Mouse (Mus musculus) heart, adult 2 months (tissue): ENCODE measurements around the gene Gm20388.

Experiments
- CTCF ChIP-seq: fragments of 200-600 bp; IDR thresholded peaks from 2 replicates; pipeline ENCODE4 v1.8.1; 2022; ENCODE audit warnings: antibody characterized with exemption, mild to moderate bottlenecking, moderate library complexity
- POLR2A ChIP-seq: fragments of 200-500 bp; IDR thresholded peaks from 2 replicates; pipeline ENCODE4 v1.6.1; 2011; ENCODE audit warnings: mild to moderate bottlenecking, low read depth, low read length, control low read depth; ENCODE audit not compliant: insufficient read depth

GRCm38 (mm10) chr8:121944831-121945230 lies 2034.2 kb downstream of the Gm20388 start, which contains the start of gene Car5a:
- TF ChIP-seq CTCF (no peak), POLR2A (no peak)
